Mouse (Mus musculus) small intestine, adult 2 months (tissue): Measurements from ENCODE around the gene Aamp. TPM values are rescaled to one million over a fixed set of nuclear protein-coding genes. Genes with fewer than 3 reads are reported as not detected.
"Not testable (repeated sequence)": the region's sequence is repeated elsewhere in the genome, so short reads cannot be mapped to it uniquely, and the experiment has no call there.

ENCODE experiments used
- H3K27ac ChIP-seq: fragments of 200-500 bp; 2 replicates; pipeline ENCODE4 v1.5.1; 2012; ENCODE audit warnings: low read depth, low read length, control low read depth, inconsistent platforms; ENCODE audit not compliant: insufficient read depth
- H3K27me3 ChIP-seq: fragments of 200-500 bp; 2 replicates; pipeline ENCODE4 v1.6.1; 2012; ENCODE audit warnings: mild to moderate bottlenecking, moderate library complexity, low read length, inconsistent platforms; ENCODE audit not compliant: control insufficient read depth, insufficient read depth
- H3K36me3 ChIP-seq: fragments of 200-500 bp; 2 replicates; pipeline ENCODE4 v1.6.1; 2012; ENCODE audit warnings: mild to moderate bottlenecking, low read length, control low read depth, inconsistent platforms; ENCODE audit not compliant: control insufficient read depth, insufficient read depth
- H3K4me1 ChIP-seq: fragments of 200-500 bp; 2 replicates; pipeline ENCODE4 v1.6.1; 2012; ENCODE audit warnings: low read length, inconsistent platforms, mixed read lengths; ENCODE audit not compliant: control insufficient read depth, insufficient read depth, insufficient read length
- H3K4me3 ChIP-seq: fragments of 200-500 bp; 2 replicates; pipeline ENCODE4 v1.5.1; 2012; ENCODE audit warnings: low read depth, mild to moderate bottlenecking, control low read depth, inconsistent platforms, low read length, moderate library complexity
- CTCF ChIP-seq: fragments of 200-500 bp; IDR thresholded peaks from 2 replicates; pipeline ENCODE4 v1.5.1; 2012; ENCODE audit warnings: low read depth, mild to moderate bottlenecking, control low read depth, inconsistent platforms, low read length, moderate library complexity, mixed read lengths; ENCODE audit not compliant: insufficient replicate concordance, insufficient read length; ENCODE audit errors: extremely low read depth
- POLR2A ChIP-seq: fragments of 200-500 bp; IDR thresholded peaks from 2 replicates; pipeline ENCODE4 v1.6.1; 2012; ENCODE audit warnings: low read depth, mild to moderate bottlenecking, control low read depth, inconsistent platforms, low read length, moderate library complexity
- WGBS: fragments of 180-500 bp; shearing (Covaris S2); methylation state at CpG from one replicate; pipeline ENCODE4 v1.1.7; 2018; 5-methylcytosine and 5-hydroxymethylcytosine counted together
- polyA plus RNA-seq: library from polyadenylated mRNA; depleted of rRNA; stranded (reverse); fragments of >200 nt; gene quantifications from 2 replicates; pipeline ENCODE4 v1.2.3, GENCODE M21; 2012

The Aamp gene
- polyA plus RNA-seq, 1 experiment: 160 TPM

GRCm38 (mm10) chr1:74292331-74293020, 7.9 kb upstream of the Aamp start:
- H3K27me3 ChIP-seq: no peaks in the 10 kb centered on the region

GRCm38 (mm10) chr1:74290141-74290540, 5.6 kb upstream of the Aamp start:
- WGBS: 87% methylated on average over 5 of the region's 5 CpGs
- peaks cover 9% of the 10 kb centered on the region for H3K4me1 ChIP-seq
- no peaks in the 10 kb centered on the region for H3K27me3 ChIP-seq
- no peak overlapping the region for H3K27ac ChIP-seq
- TF ChIP-seq POLR2A: no peak
- no peak for TF ChIP-seq CTCF
- no peak overlapping the region for H3K4me3 ChIP-seq
- peaks cover 67% of the 10 kb centered on the region for H3K36me3 ChIP-seq

More at GRCm38 (mm10) chr1:74292331-74293020, 7.9 kb upstream of the Aamp start:
- H3K4me3 ChIP-seq: no peak overlapping the region
- H3K4me1 ChIP-seq: peaks cover 32% of the 10 kb centered on the region
- WGBS: 87% methylated on average over 11 of the region's 11 CpGs
- peaks cover 65% of the 10 kb centered on the region for H3K36me3 ChIP-seq
- no peak overlapping the region for H3K27ac ChIP-seq
- TF ChIP-seq CTCF (no peak), POLR2A (no peak)

GRCm38 (mm10) chr1:74289740-74290139, 5.2 kb upstream of the Aamp start:
- H3K4me3 ChIP-seq: no peak overlapping the region
- H3K36me3 ChIP-seq: peaks cover 64% of the 10 kb centered on the region
- no peaks in the 10 kb centered on the region for H3K27me3 ChIP-seq
- peaks cover 5% of the 10 kb centered on the region; the same call in 1 of the 2 replicates for H3K4me1 ChIP-seq
- 83% methylated on average over 2 of the region's 2 CpGs for WGBS
- TF ChIP-seq POLR2A (no peak), CTCF (no peak)
- no peak overlapping the region for H3K27ac ChIP-seq

- H3K36me3 ChIP-seq: peaks cover 60% of the 10 kb centered on the region
- WGBS: 76% methylated on average over 9 of the region's 9 CpGs
- H3K4me1 ChIP-seq: peaks cover 3% of the 10 kb centered on the region; the same call in 1 of the 2 replicates
- H3K27me3 ChIP-seq: no peaks in the 10 kb centered on the region
- no peak for TF ChIP-seq POLR2A
- H3K4me3 ChIP-seq: no peak overlapping the region
- H3K27ac ChIP-seq: no peak overlapping the region
Observed at GRCm38 (mm10) chr1:74289248-74289647, 4.7 kb upstream of the Aamp start.

GRCm38 (mm10) chr1:74288327-74288726, 3.8 kb upstream of the Aamp start:
- Histone ChIP-seq H3K4me1 (peaks cover 4% of the 10 kb centered on the region; the same call in 1 of the 2 replicates), H3K4me3 (no peak overlapping the region), H3K27ac (no peak overlapping the region), H3K27me3 (no peaks in the 10 kb centered on the region), H3K36me3 (peaks cover 53% of the 10 kb centered on the region)
- 63% methylated on average over 4 of the region's 4 CpGs for WGBS
- TF ChIP-seq POLR2A (no peak), CTCF (no peak)

- H3K4me3 ChIP-seq, H3K27me3 ChIP-seq, H3K4me1 ChIP-seq: not testable (repeated sequence)
- peaks cover 50% of the 10 kb centered on the region for H3K36me3 ChIP-seq
- 0 out of 2 replicates have a peak overlapping the region, but pooled peaks have one; percentile 7 for H3K27ac ChIP-seq
- whole genome bisulfite sequencing: 44% methylated on average over 16 of the region's 17 CpGs
- peak; percentile 20; the same call in 1 of the 2 replicates for TF ChIP-seq CTCF
Observed at GRCm38 (mm10) chr1:74286869-74287607, 2.5 kb upstream of the Aamp start.

- H3K4me1 ChIP-seq: peaks cover 4% of the 10 kb centered on the region; the same call in 1 of the 2 replicates
- peak overlapping the region; percentile 69 for H3K4me3 ChIP-seq
- TF ChIP-seq CTCF (no peak), POLR2A (no peak)
- H3K27ac ChIP-seq: no peak overlapping the region
- no peaks in the 10 kb centered on the region for H3K27me3 ChIP-seq
- H3K36me3 ChIP-seq: peaks cover 52% of the 10 kb centered on the region
- 3% methylated on average over 23 of the region's 23 CpGs for WGBS
Observed at GRCm38 (mm10) chr1:74285212-74286010, 873 bp upstream of the Aamp start.
